Mouse (Mus musculus): Measurements from ENCODE around the gene Bicral.

Bicral gene

DNA sequence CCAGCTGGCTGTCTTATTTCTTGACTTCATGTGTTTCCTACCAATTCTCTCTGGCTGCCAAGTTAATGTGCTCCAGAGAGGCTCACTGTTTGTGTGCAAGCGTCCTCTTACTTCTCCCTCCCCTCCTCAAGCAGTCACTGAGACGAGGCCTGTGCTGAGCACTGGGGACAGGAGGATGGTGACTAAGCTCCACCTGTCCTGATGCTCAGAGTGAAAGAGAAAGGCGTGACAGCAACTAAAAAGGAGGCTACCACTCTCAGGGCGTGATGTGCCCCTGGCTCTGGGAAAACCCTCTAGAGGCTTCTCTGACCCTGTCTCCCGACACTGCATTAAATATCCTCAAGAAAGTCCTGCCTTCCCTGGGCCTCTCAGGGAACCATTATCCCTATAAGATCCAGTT lies 109.0 kb downstream of the Bicral start:
- DNase-seq: no peak

Measured in liver (tissue).